Mouse (Mus musculus): ENCODE measurements at regions not wholly inside any gene's neighbourhood (a gene's known extent, or its start where the extent isn't known, plus 50 kb on each side); places are given as distances from the start of the nearest gene placed in this dataset.

DNA sequence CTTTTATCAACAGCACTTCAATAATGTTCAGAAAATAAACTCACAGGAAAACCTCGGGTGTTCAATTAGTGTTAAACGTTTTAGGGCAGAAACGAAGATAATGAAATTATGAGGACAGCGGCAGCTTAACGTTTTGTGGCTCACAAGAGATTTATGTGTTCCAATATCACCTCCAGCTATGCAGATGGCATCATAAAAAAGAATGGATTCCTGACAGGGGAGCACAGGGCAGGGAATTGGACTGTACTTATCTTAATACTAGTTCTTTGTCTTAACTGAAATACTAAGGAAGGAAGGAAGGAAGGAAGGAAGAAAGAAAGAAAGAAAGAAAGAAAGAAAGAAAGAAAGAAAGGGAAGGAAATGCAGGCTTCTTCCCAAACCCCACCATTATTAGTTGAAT lies 121.6 kb downstream of the Icos start:
- TF ChIP-seq POLR2A (IDR thresholded peaks at IDR 0.05; ENCODE audit: extremely low read depth, insufficient read depth, low read length) (no peak), CTCF (IDR thresholded peaks at IDR 0.05; ENCODE audit: low read depth, low read length) (no peak)

Data from liver, adult 2 months (tissue).